Mouse (Mus musculus) Patski (cell line): ENCODE measurements at regions not wholly inside any gene's neighbourhood (a gene's known extent, or its start where the extent isn't known, plus 50 kb on each side); places are given as distances from the start of the nearest gene placed in this dataset.

Experiments
- ATAC-seq: fragments of 100-300 bp; one replicate; pipeline ENCODE4 v1.8.0; 2021
- CTCF ChIA-PET: fragments of 350-600 bp; sonication (Branson Sonifier 250); formaldehyde crosslinking; loops from one replicate; lab custom pipeline; 2022; ENCODE audit warnings: inconsistent platforms; lab: Charles Lee
- POLR2A ChIA-PET: fragments of 350-600 bp; sonication (Branson Sonifier 250); formaldehyde crosslinking; loops from one replicate; lab custom pipeline; 2022; ENCODE audit warnings: antibody characterized with exemption, inconsistent platforms; lab: Charles Lee
- DNase-seq: peaks from one replicate; pipeline ENCODE4 v3.0.0-alpha.2; 2011; ENCODE audit warnings: low read depth, low spot score
- H3K27me3 ChIP-seq: fragments of 371-371 bp; one replicate; pipeline ENCODE4 v1.5.1; 2021
- CTCF ChIP-seq: fragments of 100-300 bp; IDR thresholded peaks from one replicate; pipeline ENCODE4 v1.5.1; 2021
- in situ Hi-C: fragments of 300-500 bp; cut with MboI; formaldehyde crosslinking; loops from 3 replicates; pipeline ENCODE4 v1.11.1; 2018; ENCODE audit warnings: low pct_unique_long_range_greater_than_20kb, mixed read lengths

- CTCF ChIA-PET, result interaction anchor here (1.3 kb wide), 1 partner anchor 22 kb away, joined by 4 read pairs; no protein-coding TSS in a partner anchor
- in situ Hi-C loops, result no loop called here
- POLR2A ChIA-PET, result no interaction called here
- no peak for TF ChIP-seq CTCF
- DNase-seq, result peak; percentile 59
- ATAC-seq, result peak; percentile 48
- no peaks in the 10 kb centered on the region for H3K27me3 ChIP-seq
Observed at GRCm38 (mm10) chr2:167800648-167801245, 111.1 kb upstream of the Tmem189 start.

DNA sequence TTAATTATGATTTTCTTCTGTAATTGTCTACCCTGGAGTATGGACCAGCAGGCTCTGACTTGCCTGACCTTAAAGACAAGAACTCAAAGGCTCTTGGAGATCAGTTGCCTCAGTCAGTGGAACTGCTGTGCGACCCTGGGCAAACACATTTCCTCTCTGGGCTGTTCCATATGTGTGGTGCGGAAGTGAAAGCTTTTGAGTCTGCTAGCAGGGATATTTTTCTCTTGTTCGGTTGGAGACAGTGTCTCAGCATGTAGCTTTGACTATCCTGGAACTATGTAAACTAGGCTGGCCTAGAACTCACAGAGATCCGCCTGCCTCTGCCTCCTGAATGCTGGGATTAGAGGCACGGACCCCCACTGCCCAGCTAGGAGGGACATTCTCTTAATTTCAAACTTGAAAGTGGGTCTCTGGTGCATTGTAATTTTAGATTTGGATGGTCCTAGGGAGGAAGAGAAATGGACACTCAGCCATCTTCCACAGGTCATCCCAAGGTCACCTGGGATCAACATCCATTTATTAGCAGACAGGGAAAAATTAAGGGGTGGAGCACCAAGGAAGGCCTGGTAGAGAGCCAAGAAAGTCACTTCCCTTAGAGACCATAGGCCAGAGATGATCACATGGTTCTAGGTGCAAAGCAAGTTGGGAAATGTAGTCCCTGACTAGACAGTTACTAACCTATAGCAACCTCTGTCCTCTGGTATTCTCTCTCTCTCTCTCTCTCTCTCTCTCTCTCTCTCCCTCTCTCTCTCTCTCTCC is 110.2 kb upstream of the Tmem189 start:
- H3K27me3 ChIP-seq, result no peaks in the 10 kb centered on the region
- ChIA-PET CTCF (no interaction called here), POLR2A (interaction anchor here (0.7 to 0.9 kb wide), 2 partner anchors 10 to 70 kb away, joined by 3 to 5 read pairs; no protein-coding TSS in a partner anchor)
- DNase-seq (no peak), ATAC-seq (peak; percentile 61)
- in situ Hi-C loops, result no loop called here
- no peak for TF ChIP-seq CTCF

GRCm38 (mm10) chr2:167798969-167799513 is 109.4 kb upstream of the Tmem189 start:
- ATAC-seq, result no peak
- in situ Hi-C loops, result no loop called here
- DNase-seq, result no peak
- no peaks in the 10 kb centered on the region for H3K27me3 ChIP-seq
- TF ChIP-seq CTCF, result no peak
- ChIA-PET POLR2A (interaction anchor here (0.7 to 0.9 kb wide), 2 partner anchors 9 to 71 kb away, joined by 3 to 5 read pairs; no protein-coding TSS in a partner anchor), CTCF (no interaction called here)

GRCm38 (mm10) chr2:167798076-167798782 is 108.6 kb upstream of the Tmem189 start:
- TF ChIP-seq CTCF, result no peak
- DNase-seq (no peak), ATAC-seq (no peak)
- CTCF ChIA-PET, result no interaction called here
- POLR2A ChIA-PET, result interaction anchor here (0.6 kb wide), 1 partner anchor 88 kb away, joined by 5 read pairs; no protein-coding TSS in a partner anchor
- H3K27me3 ChIP-seq, result no peaks in the 10 kb centered on the region
- in situ Hi-C loops, result no loop called here

DNA sequence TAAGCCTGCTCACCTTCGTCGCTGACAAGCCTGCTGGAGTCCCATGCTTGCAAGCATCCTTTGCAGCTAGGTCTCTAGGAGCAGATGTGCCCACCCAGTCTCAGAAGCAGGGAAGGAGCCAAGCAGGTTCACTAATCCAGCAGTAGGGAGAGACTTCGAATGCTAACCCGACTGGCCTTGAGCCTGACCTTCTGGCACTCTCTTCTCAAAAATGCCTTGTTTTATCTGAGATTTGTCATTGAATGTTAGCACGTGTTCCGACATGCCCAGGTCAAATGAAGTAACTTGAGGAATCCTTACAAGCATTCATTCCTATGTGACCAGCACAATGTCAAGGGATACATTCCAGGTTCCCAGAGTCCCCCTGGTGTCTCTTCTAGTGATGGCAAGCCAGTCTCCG is 105.9 kb upstream of the Tmem189 start:
- ChIA-PET POLR2A (no interaction called here), CTCF (no interaction called here)
- DNase-seq (no peak), ATAC-seq (no peak)
- TF ChIP-seq CTCF, result no peak
- in situ Hi-C loops, result no loop called here
- H3K27me3 ChIP-seq, result no peaks in the 10 kb centered on the region

GRCm38 (mm10) chr2:167793916-167794315 is 104.3 kb upstream of the Tmem189 start:
- CTCF ChIA-PET, result no interaction called here
- POLR2A ChIA-PET, result interaction anchor here (0.7 kb wide), 1 partner anchor 94 kb away, joined by 3 read pairs; no protein-coding TSS in a partner anchor
- no peak for DNase-seq
- no peak for ATAC-seq
- in situ Hi-C loops, result no loop called here
- no peaks in the 10 kb centered on the region for H3K27me3 ChIP-seq
- no peak for TF ChIP-seq CTCF

GRCm38 (mm10) chr2:167792753-167793152 is 103.1 kb upstream of the Tmem189 start:
- ChIA-PET CTCF (no interaction called here), POLR2A (no interaction called here)
- in situ Hi-C loops, result no loop called here
- DNase-seq, result no peak
- no peak for TF ChIP-seq CTCF
- no peak for ATAC-seq
- no peaks in the 10 kb centered on the region for H3K27me3 ChIP-seq

DNA sequence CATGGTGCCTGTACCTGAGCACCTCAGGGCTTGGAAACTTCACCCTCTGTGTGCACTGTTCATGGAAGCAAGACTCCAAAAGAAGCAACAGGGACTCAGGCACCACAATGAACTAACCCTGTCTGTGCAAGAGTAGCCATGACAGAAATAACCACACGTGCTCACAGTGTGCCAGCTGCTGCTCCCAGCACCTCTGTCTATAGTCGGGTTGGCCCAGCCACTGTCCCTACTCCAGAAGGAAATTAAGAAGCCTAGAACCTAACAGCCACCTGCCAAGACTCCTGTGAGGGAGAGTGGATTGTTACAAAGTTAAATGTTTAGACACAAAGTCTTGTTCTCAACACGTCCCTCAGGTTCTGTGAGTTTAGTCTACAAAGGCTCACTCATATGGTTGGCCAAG is 102.7 kb upstream of the Tmem189 start:
- ATAC-seq, result no peak
- DNase-seq, result no peak
- in situ Hi-C loops, result no loop called here
- no peaks in the 10 kb centered on the region for H3K27me3 ChIP-seq
- ChIA-PET CTCF (no interaction called here), POLR2A (no interaction called here)
- TF ChIP-seq CTCF, result no peak

DNA sequence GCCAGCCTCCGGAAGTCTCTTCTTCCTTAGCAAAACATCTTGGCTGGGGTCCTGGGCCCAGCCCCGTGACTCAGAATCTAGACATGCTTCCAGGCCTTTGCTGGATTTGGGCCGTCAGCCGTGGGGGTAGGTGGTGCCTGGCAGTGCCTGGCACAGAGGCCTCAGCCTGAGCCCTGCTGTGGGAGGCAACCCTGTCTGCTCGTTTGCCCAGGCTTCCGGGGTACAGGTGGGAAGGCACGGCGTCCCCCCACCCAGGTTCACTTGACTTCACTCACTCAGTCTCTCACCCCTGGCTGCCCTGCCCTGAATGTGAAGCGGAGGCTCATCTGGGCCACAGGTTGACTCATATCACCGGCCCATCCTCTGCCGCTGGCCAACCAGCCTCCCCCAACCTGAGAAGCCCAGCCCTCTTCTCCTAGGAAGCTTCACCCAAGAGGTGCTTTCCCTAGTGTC is 99.9 kb upstream of the Tmem189 start:
- POLR2A ChIA-PET, result interaction anchor here (1.1 to 1.4 kb wide), 3 partner anchors 10 to 99 kb away, joined by 3 to 4 read pairs (median 3); no protein-coding TSS in a partner anchor
- in situ Hi-C loops, result no loop called here

GRCm38 (mm10) chr2:167786951-167787350 is 97.3 kb upstream of the Tmem189 start:
- in situ Hi-C loops, result no loop called here
- TF ChIP-seq CTCF, result no peak
- no peak for DNase-seq
- no peaks in the 10 kb centered on the region for H3K27me3 ChIP-seq
- ChIA-PET CTCF (no interaction called here), POLR2A (interaction anchor here (0.6 kb wide), 1 partner anchor 8 kb away, joined by 3 read pairs; no protein-coding TSS in a partner anchor)
- no peak for ATAC-seq

More for the DNA sequence above, 99.9 kb upstream of the Tmem189 start:
- ATAC-seq, result peak; percentile 85
- DNase-seq, result peak; percentile 80
- CTCF ChIA-PET, result interaction anchor here (1.2 kb wide), 1 partner anchor 102 kb away, joined by 4 read pairs; no protein-coding TSS in a partner anchor
- no peaks in the 10 kb centered on the region for H3K27me3 ChIP-seq
- TF ChIP-seq CTCF, result no peak
